Mouse (Mus musculus) forelimb bud, embryonic 11.5 days (tissue): ENCODE measurements at regions not wholly inside any gene's neighbourhood (a gene's known extent, or its start where the extent isn't known, plus 50 kb on each side); places are given as distances from the start of the nearest gene placed in this dataset.

Source experiments
- DNase-seq: peaks from one replicate; pipeline ENCODE4 v3.0.0-alpha.2; 2012; ENCODE audit warnings: low read depth, low spot score

GRCm38 (mm10) chr10:17352202-17352994 is 370.6 kb upstream of the Cited2 start:
- DNase-seq: no peak

- DNase-seq: no peak
These were observed 367.5 kb upstream of the Cited2 start for GRCm38 (mm10) chr10:17355476-17355875.

- DNase-seq: no peak
These were observed 367.0 kb upstream of the Cited2 start for GRCm38 (mm10) chr10:17356041-17356440.

GRCm38 (mm10) chr10:17362643-17363042 is 360.4 kb upstream of the Cited2 start:
- DNase-seq: no peak

- DNase-seq: no peak
These were observed 356.8 kb upstream of the Cited2 start for GRCm38 (mm10) chr10:17366042-17366740.

- DNase-seq: peak; percentile 25
These were observed 356.0 kb upstream of the Cited2 start for GRCm38 (mm10) chr10:17367026-17367425.

GRCm38 (mm10) chr10:17367430-17367829 is 355.6 kb upstream of the Cited2 start:
- DNase-seq: no peak

- no peak for DNase-seq
These were observed 354.4 kb upstream of the Cited2 start for GRCm38 (mm10) chr10:17368636-17369035.

GRCm38 (mm10) chr10:17372905-17373304 is 350.1 kb upstream of the Cited2 start:
- no peak for DNase-seq

- DNase-seq: no peak
These were observed 349.0 kb upstream of the Cited2 start for GRCm38 (mm10) chr10:17374047-17374446.

GRCm38 (mm10) chr10:17382990-17383389 is 340.0 kb upstream of the Cited2 start:
- no peak for DNase-seq

GRCm38 (mm10) chr10:17385181-17385580 is 337.8 kb upstream of the Cited2 start:
- no peak for DNase-seq

- no peak for DNase-seq
These were observed 335.7 kb upstream of the Cited2 start for GRCm38 (mm10) chr10:17387296-17387695.

GRCm38 (mm10) chr10:17395495-17396224 is 327.4 kb upstream of the Cited2 start:
- no peak for DNase-seq

- DNase-seq: no peak
These were observed 319.1 kb upstream of the Cited2 start for GRCm38 (mm10) chr10:17403899-17404298.

GRCm38 (mm10) chr10:17407854-17408606 is 315.0 kb upstream of the Cited2 start:
- DNase-seq: no peak

GRCm38 (mm10) chr10:17408781-17409180 is 314.2 kb upstream of the Cited2 start:
- no peak for DNase-seq

- DNase-seq: no peak
These were observed 311.6 kb upstream of the Cited2 start for GRCm38 (mm10) chr10:17411300-17411987.

GRCm38 (mm10) chr10:17415112-17415511 is 307.9 kb upstream of the Cited2 start:
- DNase-seq: no peak

GRCm38 (mm10) chr10:17416121-17416520 is 306.9 kb upstream of the Cited2 start:
- no peak for DNase-seq

- no peak for DNase-seq
These were observed 305.6 kb upstream of the Cited2 start for GRCm38 (mm10) chr10:17417394-17417793.
